Mouse (Mus musculus) effector memory CD4-positive, alpha-beta T cell, adult 7 months (primary cell): ENCODE results near the gene Ppp1r1c. TPM values are rescaled to one million over a fixed set of nuclear protein-coding genes. Genes with fewer than 3 reads are reported as not detected.

Experiments used
- polyA plus RNA-seq: library from polyadenylated mRNA; unstranded; fragments of 100-300 nt; shearing (Covaris generic); gene quantifications from one replicate; pipeline ENCODE4 v1.2.1, GENCODE M21; 2017

Gene Ppp1r1c
- 0.15 TPM for polyA plus RNA-seq

DNA sequence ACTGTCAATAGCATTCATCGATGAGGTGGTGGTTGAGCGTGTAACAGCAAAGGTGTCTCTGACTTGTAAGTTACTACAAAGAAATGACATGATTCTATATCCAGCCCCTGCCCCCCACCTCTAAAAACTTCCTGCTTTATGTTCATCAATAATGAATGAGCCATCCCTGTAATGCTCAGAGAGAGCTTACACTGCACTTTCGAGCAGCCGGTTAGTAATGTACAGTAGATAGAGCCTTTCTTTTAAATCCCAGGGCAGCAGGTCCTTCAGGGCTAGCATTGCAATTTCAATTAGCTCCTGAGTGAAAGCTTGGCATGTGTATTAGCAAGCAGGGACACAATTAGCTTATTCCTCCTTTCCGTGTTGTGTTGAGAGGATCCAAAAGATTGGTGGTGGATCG is at the start of gene Ppp1r1c:
Gene Ppp1r1c, plus strand, starts transcription at position 206 of the 400 bp plus-strand sequence.

Other genes starting within 250 kb of the Ppp1r1c start
- 7.4 TPM for gene Itprid2, start 72.4 kb upstream of the Ppp1r1c start, polyA plus RNA-seq